Comparison of ENCODE assay signal across 31 mouse cellular contexts in genomic region chr14:24249926-24250325, GRCm38 (mm10). TPM values are rescaled to one million over a fixed set of nuclear protein-coding genes. Genes with fewer than 3 reads are reported as not detected.
DNase-seq lines count a peak whose midpoint lies in the region; ATAC-seq lines count a peak whose summit lies in the region.
"Had no signal": no experiment of that assay in that cellular context is flagged by ENCODE, and none has a peak within 500 bp of the region (broad histone marks: within the 10 kb centered on the region; RNA-seq: fewer than 3 reads in every experiment).

No protein-coding gene starts in this region.

- H3K4me1 ChIP-seq in heart, embryonic 10.5 days: peaks cover 34% of the 10 kb centered on the region
- peaks cover 49% of the 10 kb centered on the region for H3K4me1 ChIP-seq in limb, embryonic 10.5 days
- H3K4me1 ChIP-seq in limb, embryonic 13.5 days: peaks cover 63% of the 10 kb centered on the region
- peaks cover 10% of the 10 kb centered on the region for H3K4me1 ChIP-seq in hindbrain, embryonic 16.5 days (ENCODE audit: control insufficient read depth, insufficient read depth, low read depth, low read length)
- H3K4me1 ChIP-seq: forebrain, embryonic 15.5 days had no signal

- H3K4me3 ChIP-seq in heart, embryonic 10.5 days: no peak overlapping the region
- H3K4me3 ChIP-seq in limb, embryonic 10.5 days: no peak overlapping the region
- H3K4me3 ChIP-seq in limb, embryonic 13.5 days: no peak overlapping the region
- no peak overlapping the region for H3K4me3 ChIP-seq in hindbrain, embryonic 16.5 days (ENCODE audit: low read length)
- H3K4me3 ChIP-seq: embryonic facial prominence, embryonic 12.5 days; forebrain, embryonic 13.5 days; forebrain, embryonic 15.5 days had no signal

- peak overlapping the region; percentile 47; the same call in 1 of the 2 replicates for H3K27ac ChIP-seq in heart, embryonic 10.5 days
- peak overlapping the region; percentile 26; the same call in 1 of the 2 replicates for H3K27ac ChIP-seq in limb, embryonic 10.5 days
- H3K27ac ChIP-seq in limb, embryonic 13.5 days: peak overlapping the region; percentile 10; the same call in 1 of the 2 replicates
- H3K27ac ChIP-seq in hindbrain, embryonic 16.5 days (ENCODE audit: low read depth, low read length): no peak overlapping the region
- H3K27ac ChIP-seq: embryonic facial prominence, embryonic 12.5 days; forebrain, embryonic 13.5 days; forebrain, embryonic 15.5 days had no signal

- no peak overlapping the region for H3K9ac ChIP-seq in limb, embryonic 13.5 days
- no peak overlapping the region for H3K9ac ChIP-seq in hindbrain, embryonic 16.5 days (ENCODE audit: low read depth, low read length)
- H3K9ac ChIP-seq: embryonic facial prominence, embryonic 12.5 days; forebrain, embryonic 13.5 days; forebrain, embryonic 15.5 days; forebrain, postnatal 0 days had no signal

- no peaks in the 10 kb centered on the region for H3K36me3 ChIP-seq in heart, embryonic 10.5 days
- H3K36me3 ChIP-seq in limb, embryonic 10.5 days: no peaks in the 10 kb centered on the region
- H3K36me3 ChIP-seq in limb, embryonic 13.5 days: no peaks in the 10 kb centered on the region
- no peaks in the 10 kb centered on the region for H3K36me3 ChIP-seq in hindbrain, embryonic 16.5 days (ENCODE audit: control insufficient read depth, insufficient read depth, low read length)
- H3K36me3 ChIP-seq: embryonic facial prominence, embryonic 12.5 days; forebrain, embryonic 15.5 days; G1E had no signal

- intact Hi-C loops in heart, postnatal 25 days (cut with DNase I): no loop called here

- WGBS in heart, embryonic 10.5 days: 57% methylated on average over 2 of the region's 2 CpGs
- 66% methylated on average over 2 of the region's 2 CpGs for WGBS in limb, embryonic 10.5 days
- 65% methylated on average over 2 of the region's 2 CpGs for WGBS in limb, embryonic 13.5 days
- WGBS in hindbrain, embryonic 16.5 days: 73% methylated on average over 2 of the region's 2 CpGs

- DNase-seq in heart, embryonic 10.5 days (ENCODE audit: low spot score): no peak
- DNase-seq in heart, postnatal 25 days (ENCODE audit: low spot score): no peak
- DNase-seq in brain, adult 2 months (ENCODE audit: low read depth, low spot score): peak; percentile 10
- DNase-seq in limb, embryonic 10.5 days (ENCODE audit: low spot score): no peak
- no peak for DNase-seq in ovary, postnatal 36 days (ENCODE audit: low spot score)
- DNase-seq in spleen, postnatal 10 days (ENCODE audit: low spot score in 2 of 2): no peak
- DNase-seq: adrenal gland, adult 8-10 months; adrenal gland, postnatal 14 days; B cell, adult 2 months; cerebellum, adult 11 months; cerebellum, adult 18-20 months; cerebellum, adult 8-10 months; cerebellum, adult 9-11 months; cerebellum, postnatal 14 days; cerebellum, postnatal 36 days; embryo, embryonic 11 days; forebrain, postnatal 0 days had no signal

- H3K27me3 ChIP-seq in heart, embryonic 10.5 days (ENCODE audit: insufficient read depth, poor library complexity, severe bottlenecking): no peaks in the 10 kb centered on the region; the same call in 1 of the 2 replicates
- H3K27me3 ChIP-seq in limb, embryonic 10.5 days (ENCODE audit: low read depth, poor library complexity, severe bottlenecking): no peaks in the 10 kb centered on the region
- no peaks in the 10 kb centered on the region for H3K27me3 ChIP-seq in limb, embryonic 13.5 days
- no peaks in the 10 kb centered on the region for H3K27me3 ChIP-seq in hindbrain, embryonic 16.5 days (replicated peaks; ENCODE audit: control insufficient read depth, insufficient read depth, low read length)
- H3K27me3 ChIP-seq: embryonic facial prominence, embryonic 12.5 days; forebrain, embryonic 13.5 days; forebrain, embryonic 15.5 days; Patski had no signal

- no peak overlapping the region for H3K4me2 ChIP-seq in limb, embryonic 13.5 days (replicated peaks)
- no peak overlapping the region for H3K4me2 ChIP-seq in hindbrain, embryonic 16.5 days (ENCODE audit: low read length)
- H3K4me2 ChIP-seq: embryonic facial prominence, embryonic 12.5 days; forebrain, embryonic 13.5 days; forebrain, embryonic 15.5 days had no signal

- no peaks in the 10 kb centered on the region for H3K9me3 ChIP-seq in heart, embryonic 10.5 days
- H3K9me3 ChIP-seq in limb, embryonic 10.5 days (replicated peaks): no peaks in the 10 kb centered on the region
- H3K9me3 ChIP-seq in limb, embryonic 13.5 days: no peaks in the 10 kb centered on the region
- H3K9me3 ChIP-seq in hindbrain, embryonic 16.5 days (ENCODE audit: control insufficient read depth, low read length): no peaks in the 10 kb centered on the region
- H3K9me3 ChIP-seq: embryonic facial prominence, embryonic 12.5 days; forebrain, embryonic 15.5 days had no signal

- ATAC-seq in limb, embryonic 13.5 days (ENCODE audit: low FRiP score, low read depth): no peak
- ATAC-seq in hindbrain, embryonic 16.5 days: no peak
- ATAC-seq: activated CD4-positive, CD25-positive, alpha-beta regulatory T cell, adult 4 months; CD4-positive, CD25-positive, alpha-beta regulatory T cell, adult 4 months; forebrain, embryonic 13.5 days; forebrain, embryonic 15.5 days; forebrain, postnatal 0 days; Patski had no signal

RNA-seq across cellular contexts. Expression of gene Dlg5, which starts 4.2 kb away (rescaled TPM):
- 11.3 and 15.1 TPM in 2 replicates for polyA plus RNA-seq in heart, embryonic 10.5 days (2016; fragmentation: Nextera tagmentation; extraction: Ambion mirVana)
- 1 to 10 TPM; 7.9 to 8.4 TPM for total RNA-seq in heart, postnatal 25 days (2021)
- polyA plus RNA-seq in limb, embryonic 10.5 days (2016; fragmentation: Nextera tagmentation; extraction: Ambion mirVana): 23.7 and 32.6 TPM in 2 replicates
- 30.2 and 31.5 TPM in 2 replicates for polyA plus RNA-seq in limb, embryonic 13.5 days (2015; fragmentation: Nextera tagmentation; extraction: Ambion mirVana)
- polyA plus RNA-seq in hindbrain, embryonic 16.5 days (2015; fragmentation: Nextera tagmentation; extraction: Ambion mirVana): 18.4 and 21.0 TPM in 2 replicates
- total RNA-seq: common myeloid progenitor, adult 5-6 weeks had no signal

RNA-seq across cellular contexts. Expression of gene E330034G19Rik, which starts 43.1 kb away (rescaled TPM):
- polyA plus RNA-seq in heart, embryonic 10.5 days (2016; fragmentation: Nextera tagmentation; extraction: Ambion mirVana): not detected in 2 replicates
- total RNA-seq in heart, postnatal 25 days (2021): not detected
- not detected in 2 replicates for polyA plus RNA-seq in limb, embryonic 10.5 days (2016; fragmentation: Nextera tagmentation; extraction: Ambion mirVana)
- 0.10 TPM in 1 of 2 replicates, not detected in the other for polyA plus RNA-seq in limb, embryonic 13.5 days (2015; fragmentation: Nextera tagmentation; extraction: Ambion mirVana)
- 0.16 and 0.23 TPM in 2 replicates for polyA plus RNA-seq in hindbrain, embryonic 16.5 days (2015; fragmentation: Nextera tagmentation; extraction: Ambion mirVana)
- total RNA-seq: adrenal gland, adult 8-10 months; adrenal gland, postnatal 14 days; adrenal gland, postnatal 36 days; CH12.LX; common myeloid progenitor, adult 5-6 weeks; forebrain, postnatal 0 days; G1E had no signal
- polyA plus RNA-seq: activated CD4-positive, CD25-positive, alpha-beta regulatory T cell, adult 4 months; CD4-positive, CD25-positive, alpha-beta regulatory T cell, adult 4 months; embryonic facial prominence, embryonic 12.5 days; embryonic facial prominence, embryonic 14.5 days; forebrain, embryonic 11.5 days; forebrain, embryonic 13.5 days; forebrain, embryonic 15.5 days; G1E; Patski had no signal
